Mouse (Mus musculus): ENCODE measurements at regions not wholly inside any gene's neighbourhood (a gene's known extent, or its start where the extent isn't known, plus 50 kb on each side); places are given as distances from the start of the nearest gene placed in this dataset.

DNA sequence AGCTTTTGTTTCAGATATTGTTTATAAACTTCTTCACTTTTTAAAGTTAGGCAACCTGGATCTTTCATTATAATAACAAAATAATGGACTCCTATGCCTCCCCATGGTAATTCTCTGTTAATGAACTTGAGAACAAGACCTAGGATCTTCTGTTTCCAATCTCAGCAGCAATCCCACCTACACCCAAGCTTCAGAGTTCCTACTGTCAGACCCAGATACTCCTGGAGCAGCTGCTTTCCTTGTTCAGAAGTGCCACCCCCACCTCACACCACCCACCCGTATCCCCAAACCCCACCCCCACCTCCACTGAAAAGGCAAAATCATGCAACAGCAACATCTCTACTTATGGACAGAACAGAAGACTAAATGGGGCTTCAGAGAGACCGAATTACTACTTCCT, 165.2 kb upstream of the N6amt1 start:
- Histone ChIP-seq H3K4me1 (ENCODE audit: control insufficient read depth, insufficient read depth, insufficient read length, low read length) (no peaks in the 10 kb centered on the region), H3K27ac (ENCODE audit: insufficient read depth, low read depth, low read length) (no peak overlapping the region), H3K36me3 (ENCODE audit: control insufficient read depth, insufficient read depth, low read length) (no peaks in the 10 kb centered on the region), H3K4me3 (ENCODE audit: low read depth, low read length) (no peak overlapping the region), H3K27me3 (ENCODE audit: control insufficient read depth, insufficient read depth, low read length) (no peaks in the 10 kb centered on the region)
- WGBS = 76% methylated on average over 2 of the region's 2 CpGs
- TF ChIP-seq POLR2A (IDR thresholded peaks at IDR 0.05; ENCODE audit: low read depth, low read length) (no peak), CTCF (IDR thresholded peaks at IDR 0.05; ENCODE audit: extremely low read depth, insufficient read length, insufficient replicate concordance, low read depth, low read length) (no peak)

DNA sequence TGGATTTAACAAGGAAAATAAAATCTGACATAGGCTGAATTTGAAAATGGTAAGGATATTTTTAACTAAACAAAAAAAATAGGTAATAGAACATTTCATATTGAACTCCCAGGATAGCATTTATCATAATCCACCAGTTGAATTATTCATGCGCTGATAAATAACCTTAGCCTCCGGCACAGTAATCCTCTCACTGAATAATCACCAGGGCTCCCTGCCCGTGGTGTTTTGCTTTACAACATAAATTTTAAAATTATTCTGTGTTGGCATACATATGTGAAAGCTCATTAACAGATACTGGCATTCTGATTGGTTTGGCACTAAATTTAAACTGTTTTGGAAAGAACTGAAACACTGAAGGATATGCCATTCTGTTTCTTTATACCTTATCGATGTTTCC, 181.6 kb upstream of the N6amt1 start:
- Histone ChIP-seq H3K4me3 (ENCODE audit: low read depth, low read length) (no peak overlapping the region), H3K36me3 (ENCODE audit: control insufficient read depth, insufficient read depth, low read length) (no peaks in the 10 kb centered on the region), H3K27me3 (ENCODE audit: control insufficient read depth, insufficient read depth, low read length) (no peaks in the 10 kb centered on the region), H3K27ac (ENCODE audit: insufficient read depth, low read depth, low read length) (no peak overlapping the region), H3K4me1 (ENCODE audit: control insufficient read depth, insufficient read depth, insufficient read length, low read length) (no peaks in the 10 kb centered on the region)
- 81% methylated on average over 4 of the region's 4 CpGs for WGBS
- TF ChIP-seq CTCF (IDR thresholded peaks at IDR 0.05; ENCODE audit: extremely low read depth, insufficient read length, insufficient replicate concordance, low read depth, low read length) = no peak

DNA sequence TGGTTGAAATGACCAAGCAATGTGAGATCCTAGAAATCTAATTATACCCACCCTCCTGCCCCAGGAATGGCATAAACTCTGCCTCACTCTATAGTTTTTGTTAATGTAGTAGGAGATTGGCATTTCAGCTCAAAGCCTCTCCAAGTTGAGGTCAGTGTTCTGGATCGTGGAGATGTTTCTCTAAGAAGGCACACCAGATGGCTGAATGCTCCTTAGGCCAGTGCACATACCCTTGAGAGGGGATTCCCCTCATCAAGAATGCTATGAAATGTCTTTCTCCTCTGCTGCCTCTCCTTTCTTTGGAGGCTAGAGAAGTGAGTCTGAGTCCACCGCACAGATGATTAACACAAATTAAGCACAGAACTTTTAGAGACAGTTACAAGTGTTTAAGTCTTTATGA, 214.7 kb upstream of the N6amt1 start:
- H3K36me3 ChIP-seq (ENCODE audit: control insufficient read depth, insufficient read depth, low read length) = no peaks in the 10 kb centered on the region
- H3K27me3 ChIP-seq (ENCODE audit: control insufficient read depth, insufficient read depth, low read length) = no peaks in the 10 kb centered on the region
- 82% methylated on average over 2 of the region's 2 CpGs for WGBS
- H3K27ac ChIP-seq (ENCODE audit: insufficient read depth, low read depth, low read length) = no peak overlapping the region
- TF ChIP-seq CTCF (IDR thresholded peaks at IDR 0.05; ENCODE audit: extremely low read depth, insufficient read length, insufficient replicate concordance, low read depth, low read length) (no peak), POLR2A (IDR thresholded peaks at IDR 0.05; ENCODE audit: low read depth, low read length) (no peak)
- no peaks in the 10 kb centered on the region for H3K4me1 ChIP-seq (ENCODE audit: control insufficient read depth, insufficient read depth, insufficient read length, low read length)
- no peak overlapping the region for H3K4me3 ChIP-seq (ENCODE audit: low read depth, low read length)

DNA sequence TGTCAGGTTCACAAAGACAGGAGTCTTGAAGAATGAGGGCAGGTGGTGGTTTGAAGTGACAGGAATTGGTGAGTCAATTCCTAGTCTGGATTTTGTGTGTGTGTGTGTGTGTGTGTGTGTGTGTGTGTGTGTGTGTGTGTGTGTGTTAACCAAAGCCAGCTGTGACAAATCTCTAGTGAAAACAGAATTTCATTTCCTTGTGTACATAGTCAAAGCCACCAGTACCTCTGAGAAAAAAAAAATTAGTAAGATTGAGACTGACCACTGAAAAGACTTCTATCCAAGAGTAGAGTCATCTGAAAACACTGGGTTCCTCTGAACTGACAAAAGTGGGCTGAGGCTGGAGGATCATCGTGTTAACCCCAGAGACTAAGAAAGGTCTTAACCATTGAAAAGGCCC, 217.5 kb upstream of the N6amt1 start:
- no peak overlapping the region for H3K4me3 ChIP-seq (ENCODE audit: low read depth, low read length)
- 87% methylated on average over 1 of the region's 1 CpGs for WGBS
- H3K4me1 ChIP-seq (ENCODE audit: control insufficient read depth, insufficient read depth, insufficient read length, low read length) = no peaks in the 10 kb centered on the region
- TF ChIP-seq CTCF (IDR thresholded peaks at IDR 0.05; ENCODE audit: extremely low read depth, insufficient read length, insufficient replicate concordance, low read depth, low read length) = no peak
- no peak for TF ChIP-seq POLR2A (IDR thresholded peaks at IDR 0.05; ENCODE audit: low read depth, low read length)
- H3K36me3 ChIP-seq (ENCODE audit: control insufficient read depth, insufficient read depth, low read length) = no peaks in the 10 kb centered on the region
- H3K27me3 ChIP-seq (ENCODE audit: control insufficient read depth, insufficient read depth, low read length) = no peaks in the 10 kb centered on the region
- no peak overlapping the region for H3K27ac ChIP-seq (ENCODE audit: insufficient read depth, low read depth, low read length)

DNA sequence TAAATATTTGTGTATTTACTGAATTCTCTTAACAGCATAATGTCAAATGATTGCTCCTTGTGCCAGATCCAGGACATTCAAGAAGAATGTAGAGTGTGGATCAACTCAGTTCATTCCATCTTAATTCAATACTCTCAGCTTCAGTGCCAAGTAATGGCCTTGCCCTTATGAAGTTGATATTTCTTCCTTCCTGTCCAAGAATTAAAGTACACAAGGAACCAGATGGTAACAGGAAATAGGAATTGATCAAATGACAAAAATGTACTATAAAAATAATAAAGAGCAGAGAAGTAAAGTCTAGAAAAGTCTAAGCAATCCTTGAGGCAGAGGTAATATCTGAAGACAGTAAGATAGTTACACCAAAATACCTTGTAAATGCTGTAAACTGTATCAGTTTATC, 219.5 kb upstream of the N6amt1 start:
- H3K27me3 ChIP-seq (ENCODE audit: control insufficient read depth, insufficient read depth, low read length) = no peaks in the 10 kb centered on the region
- H3K4me3 ChIP-seq (ENCODE audit: low read depth, low read length) = no peak overlapping the region
- no peaks in the 10 kb centered on the region for H3K36me3 ChIP-seq (ENCODE audit: control insufficient read depth, insufficient read depth, low read length)
- TF ChIP-seq CTCF (IDR thresholded peaks at IDR 0.05; ENCODE audit: extremely low read depth, insufficient read length, insufficient replicate concordance, low read depth, low read length) = no peak
- TF ChIP-seq POLR2A (IDR thresholded peaks at IDR 0.05; ENCODE audit: low read depth, low read length) = no peak
- no peak overlapping the region for H3K27ac ChIP-seq (ENCODE audit: insufficient read depth, low read depth, low read length)
- H3K4me1 ChIP-seq (ENCODE audit: control insufficient read depth, insufficient read depth, insufficient read length, low read length) = no peaks in the 10 kb centered on the region

DNA sequence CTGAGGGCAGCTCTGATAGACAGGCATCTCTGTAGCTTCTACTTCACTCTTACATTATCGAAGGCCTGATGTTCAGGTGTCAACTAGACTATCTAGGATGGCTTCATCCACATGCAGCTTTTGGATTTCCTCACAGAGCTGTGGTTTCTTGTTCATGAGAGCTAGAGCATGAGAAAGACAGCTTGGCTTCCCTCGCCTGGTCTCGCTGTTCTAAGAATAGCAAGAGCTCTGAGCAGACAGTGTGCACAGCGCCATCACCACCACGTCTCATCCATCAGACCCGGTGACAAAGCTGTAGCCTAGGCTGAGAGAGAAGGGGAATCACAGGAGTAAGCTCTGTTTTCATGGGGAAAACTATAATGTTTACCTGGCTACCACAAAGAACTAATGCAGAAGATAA, 220.1 kb upstream of the N6amt1 start:
- Histone ChIP-seq H3K36me3 (ENCODE audit: control insufficient read depth, insufficient read depth, low read length) (no peaks in the 10 kb centered on the region), H3K27me3 (ENCODE audit: control insufficient read depth, insufficient read depth, low read length) (no peaks in the 10 kb centered on the region), H3K4me3 (ENCODE audit: low read depth, low read length) (no peak overlapping the region), H3K27ac (ENCODE audit: insufficient read depth, low read depth, low read length) (no peak overlapping the region), H3K4me1 (ENCODE audit: control insufficient read depth, insufficient read depth, insufficient read length, low read length) (no peaks in the 10 kb centered on the region)
- TF ChIP-seq POLR2A (IDR thresholded peaks at IDR 0.05; ENCODE audit: low read depth, low read length) (no peak), CTCF (IDR thresholded peaks at IDR 0.05; ENCODE audit: extremely low read depth, insufficient read length, insufficient replicate concordance, low read depth, low read length) (no peak)
- 77% methylated on average over 6 of the region's 6 CpGs for WGBS

DNA sequence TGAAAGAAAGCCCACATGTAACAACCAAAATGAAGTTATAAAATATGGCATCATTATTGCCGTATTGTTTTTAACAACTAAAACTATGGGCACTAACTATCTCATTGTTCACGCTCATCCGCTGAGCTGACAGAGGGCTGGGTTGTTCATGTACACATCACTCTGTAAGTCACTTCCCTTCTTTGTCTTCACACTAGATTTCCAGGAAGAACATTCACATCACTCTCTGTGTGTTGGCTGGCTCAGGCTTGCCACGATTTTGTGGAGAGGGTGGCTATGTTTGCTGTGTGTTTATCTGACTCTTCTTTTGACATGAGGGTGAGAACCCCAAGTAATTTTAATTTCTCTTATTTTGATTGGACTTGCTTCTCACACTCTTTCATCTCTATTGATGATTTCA, 221.9 kb upstream of the N6amt1 start:
- 79% methylated on average over 4 of the region's 4 CpGs for WGBS
- Histone ChIP-seq H3K27ac (ENCODE audit: insufficient read depth, low read depth, low read length) (no peak overlapping the region), H3K36me3 (ENCODE audit: control insufficient read depth, insufficient read depth, low read length) (no peaks in the 10 kb centered on the region), H3K27me3 (ENCODE audit: control insufficient read depth, insufficient read depth, low read length) (no peaks in the 10 kb centered on the region), H3K4me1 (ENCODE audit: control insufficient read depth, insufficient read depth, insufficient read length, low read length) (no peaks in the 10 kb centered on the region), H3K4me3 (ENCODE audit: low read depth, low read length) (no peak overlapping the region)
- TF ChIP-seq CTCF (IDR thresholded peaks at IDR 0.05; ENCODE audit: extremely low read depth, insufficient read length, insufficient replicate concordance, low read depth, low read length) (no peak), POLR2A (IDR thresholded peaks at IDR 0.05; ENCODE audit: low read depth, low read length) (no peak)
